Mouse (Mus musculus) adrenal gland, postnatal 36 days (tissue): Measurements from ENCODE around the gene Col19a1. TPM values are rescaled to one million over a fixed set of nuclear protein-coding genes. Genes with fewer than 3 reads are reported as not detected.

ENCODE experiments used
- DNase-seq, 2 experiments: peaks; one replicate each; pipeline ENCODE4 v3.0.0; 2021; ENCODE audit warnings: mixed read lengths in 1 of 2
- total RNA-seq, 2 experiments: library from RNA; stranded (reverse); gene quantifications; 2 replicates each; pipeline ENCODE4 v1.2.3; 2021

The Col19a1 gene
- total RNA-seq, 2 experiments from 2014 or later = 0.07 TPM

- no peak for DNase-seq
Measured at GRCm38 (mm10) chr1:24458015-24458414, 129.3 kb downstream of the Col19a1 start.

GRCm38 (mm10) chr1:24452572-24453269 lies 134.6 kb downstream of the Col19a1 start:
- no peak for DNase-seq

- no peak for DNase-seq
Measured at GRCm38 (mm10) chr1:24452159-24452558, 135.1 kb downstream of the Col19a1 start.

- no peak for DNase-seq
Measured at GRCm38 (mm10) chr1:24437425-24437824, 149.8 kb downstream of the Col19a1 start.

DNA sequence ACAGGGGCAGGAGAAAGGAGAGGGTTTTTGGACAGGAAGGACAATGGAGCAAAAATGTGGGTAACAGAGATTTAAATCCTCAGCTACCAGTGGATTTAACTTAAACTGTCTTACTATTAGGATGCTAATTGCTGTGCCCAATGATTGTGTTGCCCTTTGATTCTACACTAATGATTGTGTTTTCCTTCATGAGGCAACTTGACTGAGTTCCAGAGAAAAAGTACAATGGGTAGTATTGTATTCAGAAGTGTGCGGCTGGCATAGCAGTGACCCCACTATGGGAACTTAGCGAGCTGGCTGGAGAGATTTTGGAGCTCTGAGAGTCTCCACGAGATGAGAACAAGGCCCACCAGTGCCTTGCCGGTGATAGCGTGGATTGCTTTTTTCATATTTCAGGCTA lies 159.0 kb downstream of the Col19a1 start:
- no peak for DNase-seq

DNA sequence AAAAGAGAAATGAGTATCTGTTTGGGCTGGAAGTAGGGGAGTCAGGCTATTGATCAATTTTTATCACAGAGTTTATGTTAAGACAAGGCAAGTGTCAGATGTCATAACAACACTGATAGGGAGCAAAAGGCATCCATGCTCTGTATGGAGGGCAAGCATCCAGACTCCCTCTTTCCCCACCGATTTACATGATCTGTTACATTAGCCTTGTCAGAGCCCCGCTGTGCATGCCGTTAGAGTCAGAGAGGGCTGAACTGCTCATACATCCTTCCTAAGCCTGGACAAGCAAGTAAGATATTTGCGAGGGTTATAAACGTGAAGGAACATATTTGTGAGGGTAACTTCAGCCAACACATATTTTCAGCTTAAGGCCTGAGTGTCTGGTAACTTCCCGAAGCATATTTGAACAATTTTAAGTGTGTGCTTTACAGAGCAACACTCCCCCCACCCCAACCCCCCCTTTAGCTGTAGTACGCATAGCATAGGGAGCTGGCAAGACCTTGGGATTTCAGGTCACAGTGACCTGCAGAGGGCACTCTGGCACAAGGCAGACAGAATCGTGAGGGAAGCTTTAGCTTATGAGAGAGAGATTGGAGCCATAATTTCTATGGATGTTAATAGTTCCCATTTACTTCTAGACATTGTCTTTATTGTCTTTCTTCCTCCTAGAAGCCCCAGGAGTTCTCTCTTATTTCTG lies 209.0 kb downstream of the Col19a1 start:
- peak; percentile 8 to 29 for DNase-seq

GRCm38 (mm10) chr1:24374902-24375301 lies 212.4 kb downstream of the Col19a1 start:
- peak; percentile 15 to 42 for DNase-seq

GRCm38 (mm10) chr1:24373671-24374070 lies 213.6 kb downstream of the Col19a1 start:
- no peak for DNase-seq

DNA sequence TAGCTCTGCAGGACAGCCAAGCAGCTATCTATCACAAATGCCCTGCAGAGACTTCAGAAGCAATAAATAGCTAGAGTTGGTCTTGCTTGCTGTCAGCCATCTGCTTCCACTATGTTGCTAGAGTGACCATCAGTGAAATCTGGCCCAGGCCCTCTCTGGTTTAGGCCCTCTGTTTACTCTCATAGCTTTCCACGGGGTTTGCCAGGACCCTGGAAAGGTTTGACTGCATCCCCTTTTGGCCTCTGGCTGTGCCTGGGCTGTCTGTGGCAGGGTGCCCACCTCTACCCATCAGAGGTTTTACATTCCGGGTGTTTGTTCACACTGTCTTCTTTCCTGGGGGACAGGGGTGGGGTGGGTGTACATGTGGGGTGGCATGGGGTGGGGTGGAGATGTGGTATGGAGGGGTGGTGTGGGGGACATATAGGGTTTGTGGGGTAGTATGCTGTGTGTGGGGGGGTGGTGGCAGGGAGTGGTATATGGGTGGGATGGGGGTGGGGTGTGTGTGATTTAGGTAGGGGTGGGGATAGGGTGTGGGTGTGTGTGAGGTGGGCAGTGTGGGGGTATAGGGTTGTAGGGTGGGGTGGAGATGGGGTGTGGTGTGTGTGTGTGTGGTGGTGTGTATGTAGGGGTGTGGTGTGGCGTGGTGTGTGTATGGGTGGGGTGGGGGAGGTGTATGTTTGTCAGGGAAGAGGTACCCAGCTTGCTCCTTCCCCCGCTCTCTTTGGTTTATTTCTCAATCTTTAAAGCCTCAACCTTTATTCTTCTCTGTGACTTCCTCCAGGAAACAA lies 214.6 kb downstream of the Col19a1 start:
- DNase-seq = no peak

- DNase-seq = peak in 1 of 2 experiments; percentile 20
Measured at GRCm38 (mm10) chr1:24367570-24368517, 219.4 kb downstream of the Col19a1 start.

DNA sequence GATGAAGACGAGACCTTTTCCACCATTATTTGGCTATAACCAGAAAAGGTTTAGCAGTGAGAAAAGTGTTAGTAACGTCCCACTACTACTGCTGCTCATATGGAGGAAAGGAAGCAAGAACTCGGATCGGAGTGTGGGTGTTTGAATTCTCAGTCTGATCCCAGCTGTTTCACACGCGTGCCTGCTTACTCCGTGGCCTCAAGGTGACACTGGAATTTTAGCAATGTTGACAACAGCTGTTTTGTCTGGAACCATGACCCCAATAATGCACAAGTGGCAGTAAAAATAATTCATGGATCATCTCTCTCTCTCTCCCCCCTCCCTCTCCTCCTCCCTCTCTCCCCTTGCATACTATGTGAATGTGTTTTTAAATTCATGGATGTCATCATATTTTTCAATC lies 222.5 kb downstream of the Col19a1 start:
- DNase-seq = no peak

DNA sequence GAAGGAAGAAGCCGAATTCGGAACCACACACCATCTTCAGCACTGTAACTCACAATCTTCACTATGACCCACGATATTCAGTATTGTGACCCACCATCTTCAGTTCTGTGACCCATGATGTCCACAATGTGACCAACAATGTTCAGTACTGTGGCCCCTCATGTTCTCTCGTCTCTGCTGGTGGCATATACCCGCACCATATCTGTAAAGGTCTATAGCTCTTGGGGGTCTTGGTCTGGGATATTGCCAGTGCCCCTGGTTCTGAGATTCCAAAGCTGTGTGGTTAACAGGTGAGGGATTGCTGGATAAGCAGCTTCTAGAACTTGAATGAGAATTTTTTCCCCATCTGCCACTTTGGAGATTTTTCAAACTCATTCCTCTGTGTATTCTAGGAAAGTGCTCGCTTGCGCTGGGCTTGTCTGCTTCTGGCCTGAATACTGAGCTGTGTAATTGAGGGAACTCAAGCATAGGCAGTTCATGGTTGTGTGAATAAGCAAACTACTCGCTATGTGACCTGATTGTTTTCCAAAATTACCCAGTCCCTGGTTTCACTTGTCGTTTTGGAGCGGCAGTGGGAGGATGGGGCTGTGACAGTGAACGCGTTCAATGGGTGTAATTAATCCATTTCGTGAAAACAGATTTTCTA lies 225.2 kb downstream of the Col19a1 start:
- DNase-seq = no peak

DNA sequence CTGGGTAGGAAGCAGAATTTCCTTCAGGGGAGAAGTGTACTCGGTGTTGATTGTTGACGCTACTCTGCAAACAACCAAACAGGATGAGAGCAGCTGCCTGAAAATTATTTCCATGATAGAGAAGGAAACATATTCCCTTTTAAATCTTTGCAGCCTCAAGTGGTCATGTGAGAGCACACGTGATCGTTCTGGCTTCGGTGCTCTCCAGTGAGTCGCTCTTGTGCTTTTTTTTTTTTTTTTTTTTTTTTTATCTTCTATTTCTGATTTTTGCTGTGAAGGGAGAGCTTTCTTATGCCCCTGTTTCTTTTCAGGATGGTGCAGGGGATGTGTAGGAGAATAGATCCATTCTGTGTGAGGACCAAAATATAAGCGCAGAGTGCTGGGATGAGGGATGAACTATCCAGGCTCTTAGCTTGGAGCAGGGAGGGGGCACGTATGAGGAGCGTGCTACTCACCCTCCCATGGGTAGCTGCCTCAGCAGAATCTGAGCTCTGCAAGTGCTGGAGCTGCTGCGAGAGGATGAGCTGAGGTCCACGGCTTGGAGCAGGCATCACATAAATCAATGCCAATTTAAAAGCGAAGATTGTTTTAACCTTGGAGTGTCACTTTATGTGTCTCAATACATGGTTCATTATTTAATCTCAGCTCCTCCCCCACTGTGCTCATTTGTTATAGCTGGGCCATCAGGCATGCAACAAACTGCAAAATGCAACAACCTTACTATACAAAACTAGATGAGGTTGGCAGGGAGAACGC lies 237.6 kb downstream of the Col19a1 start:
- no peak for DNase-seq

GRCm38 (mm10) chr1:24347621-24348160 lies 239.6 kb downstream of the Col19a1 start:
- no peak for DNase-seq

GRCm38 (mm10) chr1:24337556-24338275 lies 249.6 kb downstream of the Col19a1 start:
- DNase-seq = no peak

- DNase-seq = no peak
Measured at GRCm38 (mm10) chr1:24336051-24336450, 251.2 kb downstream of the Col19a1 start.

DNA sequence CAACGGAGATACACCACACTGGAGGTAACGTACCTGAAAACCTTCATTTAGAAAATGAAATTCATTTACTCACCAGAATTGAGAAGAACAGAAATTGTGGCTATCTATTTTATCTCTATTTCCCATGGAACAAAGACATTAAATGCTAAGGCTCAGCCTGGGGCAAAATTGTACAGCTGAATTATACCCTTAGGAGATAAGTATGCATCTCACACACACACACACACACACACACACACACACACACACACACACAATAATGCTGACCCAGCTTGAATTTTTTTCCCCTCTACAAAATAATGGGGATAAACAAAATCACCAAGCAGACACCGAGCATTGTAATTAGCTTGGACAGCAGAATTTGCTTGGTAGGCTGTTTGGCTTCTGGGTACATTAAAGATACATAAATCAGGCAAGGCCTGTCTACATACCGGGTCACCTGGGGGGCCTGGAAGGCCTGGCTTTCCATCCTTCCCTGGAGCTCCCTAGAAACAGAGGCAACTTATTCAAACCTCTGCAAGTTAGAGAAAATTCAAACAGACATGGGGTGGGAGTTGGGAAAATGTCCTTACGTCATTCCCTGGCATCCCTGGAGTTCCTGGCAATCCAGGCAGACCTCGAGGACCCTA lies 270.2 kb downstream of the Col19a1 start:
- no peak for DNase-seq

- DNase-seq = no peak
Measured at GRCm38 (mm10) chr1:24316490-24316889, 270.8 kb downstream of the Col19a1 start.

- DNase-seq = no peak
Measured at GRCm38 (mm10) chr1:24310847-24311246, 276.4 kb downstream of the Col19a1 start.
